Comparison of ENCODE assay signal across 8 mouse cellular contexts in genomic region chr11:6443102-6443501, GRCm38 (mm10). TPM values are rescaled to one million over a fixed set of nuclear protein-coding genes. Genes with fewer than 3 reads are reported as not detected.
DNase-seq lines count a peak whose midpoint lies in the region; ATAC-seq lines count a peak whose summit lies in the region.

No protein-coding gene starts in this region.

- DNase-seq in kidney, postnatal 36 days = no peak
- DNase-seq in layer of hippocampus, adult 9-10 months (ENCODE audit: low spot score) = no peak

- H3K4me3 ChIP-seq in kidney, embryonic 15.5 days (replicated peaks) = peak overlapping the region; percentile 83
- H3K4me3 ChIP-seq in brown adipose tissue, adult 24 weeks (ENCODE audit: insufficient read depth, low read depth, low read length) = peak overlapping the region; percentile 84
- H3K4me3 ChIP-seq in hindbrain, embryonic 16.5 days (ENCODE audit: low read length) = peak overlapping the region; percentile 89
- H3K4me3 ChIP-seq in midbrain, embryonic 16.5 days (ENCODE audit: low read depth, low read length) = peak overlapping the region; percentile 88

- no peaks in the 10 kb centered on the region for H3K27me3 ChIP-seq in kidney, embryonic 15.5 days
- H3K27me3 ChIP-seq in hindbrain, embryonic 16.5 days (replicated peaks; ENCODE audit: control insufficient read depth, insufficient read depth, low read length) = no peaks in the 10 kb centered on the region
- no peaks in the 10 kb centered on the region for H3K27me3 ChIP-seq in midbrain, embryonic 16.5 days (ENCODE audit: control insufficient read depth, insufficient read depth, low read depth, low read length)

- peak overlapping the region; percentile 66 for H3K4me2 ChIP-seq in kidney, embryonic 15.5 days
- H3K4me2 ChIP-seq in hindbrain, embryonic 16.5 days (ENCODE audit: low read length) = peak overlapping the region; percentile 72
- peak overlapping the region; percentile 81 for H3K4me2 ChIP-seq in midbrain, embryonic 16.5 days (ENCODE audit: low read length)

- WGBS in kidney, embryonic 15.5 days = 55% methylated on average over 4 of the region's 4 CpGs
- 45% methylated on average over 4 of the region's 4 CpGs for WGBS in hindbrain, embryonic 16.5 days
- 53% methylated on average over 4 of the region's 4 CpGs for WGBS in midbrain, embryonic 16.5 days

- H3K9ac ChIP-seq in kidney, embryonic 15.5 days = peak overlapping the region; percentile 83
- peak overlapping the region; percentile 91 for H3K9ac ChIP-seq in hindbrain, embryonic 16.5 days (ENCODE audit: low read depth, low read length)
- peak overlapping the region; percentile 86 for H3K9ac ChIP-seq in midbrain, embryonic 16.5 days (ENCODE audit: low read depth, low read length)

- H3K4me1 ChIP-seq in kidney, embryonic 15.5 days = peaks cover 13% of the 10 kb centered on the region
- H3K4me1 ChIP-seq in brown adipose tissue, adult 24 weeks (ENCODE audit: control insufficient read depth, insufficient read depth, insufficient read length, low read length) = no peaks in the 10 kb centered on the region; the same call in 1 of the 2 replicates
- peaks cover 8% of the 10 kb centered on the region for H3K4me1 ChIP-seq in hindbrain, embryonic 16.5 days (ENCODE audit: control insufficient read depth, insufficient read depth, low read depth, low read length)
- H3K4me1 ChIP-seq in midbrain, embryonic 16.5 days (ENCODE audit: control insufficient read depth, insufficient read depth, low read length) = peaks cover 12% of the 10 kb centered on the region

- H3K27ac ChIP-seq in kidney, embryonic 15.5 days = peak overlapping the region; percentile 97
- no peak overlapping the region for H3K27ac ChIP-seq in brown adipose tissue, adult 24 weeks (replicated peaks; ENCODE audit: low read depth, low read length)
- no peak overlapping the region for H3K27ac ChIP-seq in hindbrain, embryonic 16.5 days (ENCODE audit: low read depth, low read length)
- no peak overlapping the region; the same call in 1 of the 2 replicates for H3K27ac ChIP-seq in midbrain, embryonic 16.5 days (ENCODE audit: low read length)

- peaks cover 22% of the 10 kb centered on the region for H3K36me3 ChIP-seq in kidney, embryonic 15.5 days
- no peaks in the 10 kb centered on the region; the same call in 1 of the 2 replicates for H3K36me3 ChIP-seq in hindbrain, embryonic 16.5 days (ENCODE audit: control insufficient read depth, insufficient read depth, low read length)
- H3K36me3 ChIP-seq in midbrain, embryonic 16.5 days (ENCODE audit: control insufficient read depth, insufficient read depth, low read length) = peaks cover under 1% of the 10 kb centered on the region; the same call in 1 of the 2 replicates

- H3K9me3 ChIP-seq in kidney, embryonic 15.5 days (replicated peaks) = no peaks in the 10 kb centered on the region; the same call in 1 of the 2 replicates
- no peaks in the 10 kb centered on the region for H3K9me3 ChIP-seq in hindbrain, embryonic 16.5 days (ENCODE audit: control insufficient read depth, low read length)
- no peaks in the 10 kb centered on the region for H3K9me3 ChIP-seq in midbrain, embryonic 16.5 days (replicated peaks; ENCODE audit: control insufficient read depth, low read length, poor library complexity, severe bottlenecking)

- ATAC-seq in kidney, embryonic 15.5 days (replicated peaks; ENCODE audit: low FRiP score) = no peak
- ATAC-seq in hindbrain, embryonic 16.5 days = no peak
- no peak for ATAC-seq in midbrain, embryonic 16.5 days
- ATAC-seq in CD4-positive, CD25-positive, alpha-beta regulatory T cell, adult 4 months = no peak
- ATAC-seq in activated CD4-positive, CD25-positive, alpha-beta regulatory T cell, adult 4 months = no peak

RNA-seq across cellular contexts. Expression of gene H2afv, which starts 1.1 kb away (rescaled TPM):
- 552 and 602 TPM in 2 replicates for polyA plus RNA-seq in kidney, embryonic 15.5 days (2015; fragmentation: Nextera tagmentation; extraction: Ambion mirVana)
- 54.3 and 66.3 TPM in 2 replicates for polyA plus RNA-seq in brown adipose tissue, adult 24 weeks (2012; ENCODE audit: insufficient read depth, insufficient read length, missing spikeins)
- polyA plus RNA-seq in hindbrain, embryonic 16.5 days (2015; fragmentation: Nextera tagmentation; extraction: Ambion mirVana) = 223 and 239 TPM in 2 replicates
- polyA plus RNA-seq in midbrain, embryonic 16.5 days (2015; fragmentation: Nextera tagmentation; extraction: Ambion mirVana) = 203 and 224 TPM in 2 replicates
- 100 to 1,000 TPM; 147 to 164 TPM for polyA plus RNA-seq in CD4-positive, CD25-positive, alpha-beta regulatory T cell, adult 4 months (2017; shearing (Covaris generic))
- 100 to 1,000 TPM; 207 to 221 TPM for polyA plus RNA-seq in activated CD4-positive, CD25-positive, alpha-beta regulatory T cell, adult 4 months (2017; shearing (Covaris generic))

RNA-seq across cellular contexts. Expression of gene Ppia, which starts 27.9 kb away (rescaled TPM):
- 5,533 and 6,211 TPM in 2 replicates for polyA plus RNA-seq in kidney, embryonic 15.5 days (2015; fragmentation: Nextera tagmentation; extraction: Ambion mirVana)
- polyA plus RNA-seq in brown adipose tissue, adult 24 weeks (2012; ENCODE audit: insufficient read depth, insufficient read length, missing spikeins) = 1,997 and 2,277 TPM in 2 replicates
- 4,094 and 4,423 TPM in 2 replicates for polyA plus RNA-seq in hindbrain, embryonic 16.5 days (2015; fragmentation: Nextera tagmentation; extraction: Ambion mirVana)
- polyA plus RNA-seq in midbrain, embryonic 16.5 days (2015; fragmentation: Nextera tagmentation; extraction: Ambion mirVana) = 3,917 and 4,008 TPM in 2 replicates
- 1,000 to 10,000 TPM; 2,528 to 2,595 TPM for polyA plus RNA-seq in CD4-positive, CD25-positive, alpha-beta regulatory T cell, adult 4 months (2017; shearing (Covaris generic))
- polyA plus RNA-seq in activated CD4-positive, CD25-positive, alpha-beta regulatory T cell, adult 4 months (2017; shearing (Covaris generic)) = 1,000 to 10,000 TPM; 2,979 to 3,385 TPM

RNA-seq across cellular contexts. Expression of gene Purb, which starts 32.6 kb away (rescaled TPM):
- polyA plus RNA-seq in kidney, embryonic 15.5 days (2015; fragmentation: Nextera tagmentation; extraction: Ambion mirVana) = 29.2 and 29.6 TPM in 2 replicates
- polyA plus RNA-seq in brown adipose tissue, adult 24 weeks (2012; ENCODE audit: insufficient read depth, insufficient read length, missing spikeins) = 25.2 and 39.9 TPM in 2 replicates
- polyA plus RNA-seq in hindbrain, embryonic 16.5 days (2015; fragmentation: Nextera tagmentation; extraction: Ambion mirVana) = 11.2 and 11.5 TPM in 2 replicates
- 11.2 and 11.7 TPM in 2 replicates for polyA plus RNA-seq in midbrain, embryonic 16.5 days (2015; fragmentation: Nextera tagmentation; extraction: Ambion mirVana)
- 10 to 100 TPM; 22.2 to 22.3 TPM for polyA plus RNA-seq in CD4-positive, CD25-positive, alpha-beta regulatory T cell, adult 4 months (2017; shearing (Covaris generic))
- polyA plus RNA-seq in activated CD4-positive, CD25-positive, alpha-beta regulatory T cell, adult 4 months (2017; shearing (Covaris generic)) = 10 to 100 TPM; 20.4 to 21.9 TPM

RNA-seq across cellular contexts. Expression of gene Zmiz2, which starts 54.2 kb away (rescaled TPM):
- polyA plus RNA-seq in kidney, embryonic 15.5 days (2015; fragmentation: Nextera tagmentation; extraction: Ambion mirVana) = 11.4 and 12.4 TPM in 2 replicates
- polyA plus RNA-seq in brown adipose tissue, adult 24 weeks (2012; ENCODE audit: insufficient read depth, insufficient read length, missing spikeins) = 20.4 and 25.1 TPM in 2 replicates
- 29.1 and 29.6 TPM in 2 replicates for polyA plus RNA-seq in hindbrain, embryonic 16.5 days (2015; fragmentation: Nextera tagmentation; extraction: Ambion mirVana)
- polyA plus RNA-seq in midbrain, embryonic 16.5 days (2015; fragmentation: Nextera tagmentation; extraction: Ambion mirVana) = 30.2 and 33.4 TPM in 2 replicates
- 10 to 100 TPM; 46.5 to 67.2 TPM for polyA plus RNA-seq in CD4-positive, CD25-positive, alpha-beta regulatory T cell, adult 4 months (2017; shearing (Covaris generic))
- 10 to 100 TPM; 42.3 to 51.7 TPM for polyA plus RNA-seq in activated CD4-positive, CD25-positive, alpha-beta regulatory T cell, adult 4 months (2017; shearing (Covaris generic))
